Mouse (Mus musculus) forebrain, embryonic 16.5 days (tissue): ENCODE data around the gene Sipa1. TPM values are rescaled to one million over a fixed set of nuclear protein-coding genes. Genes with fewer than 3 reads are reported as not detected.

Experiments used
- ATAC-seq: fragments of 200-750 bp; cut with Nextera tagmentation; 2 replicates; pipeline ENCODE4 v1.8.0; 2017; ENCODE audit warnings: mild to moderate bottlenecking, moderate library complexity
- H3K27ac ChIP-seq: fragments of 300-500 bp; sonication (generic); 2 replicates; pipeline ENCODE4 v1.5.1; 2014; ENCODE audit warnings: low read length, control low read depth
- H3K27me3 ChIP-seq: fragments of 300-500 bp; sonication (generic); replicated peaks from 2 replicates; pipeline ENCODE4 v1.6.1; 2014; ENCODE audit warnings: low read length; ENCODE audit not compliant: control insufficient read depth, insufficient read depth
- H3K36me3 ChIP-seq: fragments of 300-500 bp; sonication (generic); 2 replicates; pipeline ENCODE4 v1.6.1; 2014; ENCODE audit not compliant: control insufficient read depth, insufficient read depth
- H3K4me1 ChIP-seq: fragments of 300-500 bp; sonication (generic); replicated peaks from 2 replicates; pipeline ENCODE4 v1.6.1; 2014; ENCODE audit warnings: low read length; ENCODE audit not compliant: control insufficient read depth, insufficient read depth
- H3K4me2 ChIP-seq: fragments of 300-500 bp; sonication (generic); 2 replicates; pipeline ENCODE4 v1.6.1; 2014; ENCODE audit warnings: mild to moderate bottlenecking, low read length, control low read depth
- H3K4me3 ChIP-seq: fragments of 300-500 bp; sonication (generic); replicated peaks from 2 replicates; pipeline ENCODE4 v1.5.1; 2014; ENCODE audit warnings: mild to moderate bottlenecking, low read length, control low read depth
- H3K9ac ChIP-seq: fragments of 300-500 bp; sonication (generic); replicated peaks from 2 replicates; pipeline ENCODE4 v1.6.1; 2014; ENCODE audit warnings: low read depth, low read length, control low read depth
- H3K9me3 ChIP-seq: fragments of 300-500 bp; sonication (generic); 2 replicates; pipeline ENCODE4 v1.6.1; 2016; ENCODE audit warnings: low read length; ENCODE audit not compliant: control insufficient read depth
- WGBS: fragments of 180-500 bp; shearing (Covaris S2); extraction: QIAGEN DNeasy Blood & Tissue Kit; methylation state at CpG from one replicate; pipeline ENCODE4 v1.1.7; 2014; 5-methylcytosine and 5-hydroxymethylcytosine counted together
- polyA plus RNA-seq: library from polyadenylated mRNA; unstranded; fragments of >200 nt; fragmentation: Nextera tagmentation; extraction: Ambion mirVana; gene quantifications from 2 replicates; pipeline ENCODE4 v1.2.1, GENCODE M21; 2015

Sipa1 gene
- polyA plus RNA-seq, 1 experiment from 2014 or later: 15.1 TPM

- 46% methylated on average over 2 of the region's 2 CpGs for whole genome bisulfite sequencing
Measured at GRCm38 (mm10) chr19:5614953-5615352, 48.6 kb downstream of the Sipa1 start.

GRCm38 (mm10) chr19:5612762-5613411 lies 50.6 kb downstream of the Sipa1 start:
- no peaks in the 10 kb centered on the region for H3K9me3 ChIP-seq
- ATAC-seq: no peak
- H3K4me1 ChIP-seq: peaks cover 20% of the 10 kb centered on the region
- H3K27ac ChIP-seq: no peak overlapping the region
- no peaks in the 10 kb centered on the region; the same call in 1 of the 2 replicates for H3K27me3 ChIP-seq
- H3K36me3 ChIP-seq: peaks cover 4% of the 10 kb centered on the region; the same call in 1 of the 2 replicates
- H3K4me2 ChIP-seq: no peak overlapping the region
- no peak overlapping the region for H3K4me3 ChIP-seq
- no peak overlapping the region for H3K9ac ChIP-seq
- 72% methylated on average over 3 of the region's 3 CpGs for WGBS

More at GRCm38 (mm10) chr19:5614953-5615352, 48.6 kb downstream of the Sipa1 start:
- no peaks in the 10 kb centered on the region for H3K9me3 ChIP-seq
- no peaks in the 10 kb centered on the region for H3K36me3 ChIP-seq
- H3K4me1 ChIP-seq: peaks cover 7% of the 10 kb centered on the region
- H3K27ac ChIP-seq: no peak overlapping the region
- H3K4me2 ChIP-seq: no peak overlapping the region
- H3K9ac ChIP-seq: no peak overlapping the region
- ATAC-seq: no peak
- H3K4me3 ChIP-seq: no peak overlapping the region
- no peaks in the 10 kb centered on the region; the same call in 1 of the 2 replicates for H3K27me3 ChIP-seq

GRCm38 (mm10) chr19:5611973-5612372 lies 51.5 kb downstream of the Sipa1 start:
- Histone ChIP-seq H3K9ac (no peak overlapping the region), H3K36me3 (peaks cover 9% of the 10 kb centered on the region), H3K4me3 (no peak overlapping the region), H3K27ac (no peak overlapping the region), H3K4me2 (no peak overlapping the region), H3K9me3 (no peaks in the 10 kb centered on the region), H3K4me1 (peaks cover 20% of the 10 kb centered on the region), H3K27me3 (no peaks in the 10 kb centered on the region; the same call in 1 of the 2 replicates)
- ATAC-seq: no peak
- WGBS: 74% methylated on average over 1 of the region's 1 CpGs

GRCm38 (mm10) chr19:5609547-5610404 lies 53.7 kb downstream of the Sipa1 start, which contains the start of gene Kat5:
Kat5 (minus strand) TSS chr19:5610237.
- under 1% methylated on average over 53 of the region's 55 CpGs for WGBS
- Histone ChIP-seq H3K4me3 (peak within 1 kb of the TSS; percentile 78), H3K4me1 (peaks cover 20% of the 10 kb centered on the region), H3K27me3 (no peaks in the 10 kb centered on the region; the same call in 1 of the 2 replicates), H3K4me2 (peak within 1 kb of the TSS; percentile 69), H3K9me3 (no peaks in the 10 kb centered on the region), H3K27ac (peak within 1 kb of the TSS; percentile 98), H3K9ac (peak within 1 kb of the TSS; percentile 94), H3K36me3 (peaks cover 26% of the 10 kb centered on the region)
- ATAC-seq: peak; percentile 95

- no peaks in the 10 kb centered on the region for H3K9me3 ChIP-seq
- peaks cover 20% of the 10 kb centered on the region for H3K4me1 ChIP-seq
- peaks cover 32% of the 10 kb centered on the region for H3K36me3 ChIP-seq
- H3K9ac ChIP-seq: peak overlapping the region; percentile 94
- no peaks in the 10 kb centered on the region; the same call in 1 of the 2 replicates for H3K27me3 ChIP-seq
- H3K4me3 ChIP-seq: peak overlapping the region; percentile 78
- WGBS: 59% methylated on average over 10 of the region's 10 CpGs
- no peak for ATAC-seq
- H3K4me2 ChIP-seq: peak overlapping the region; percentile 69
- peak overlapping the region; percentile 98 for H3K27ac ChIP-seq
Measured at GRCm38 (mm10) chr19:5609171-5609546, 54.3 kb downstream of the Sipa1 start.

- peak overlapping the region; percentile 69 for H3K4me2 ChIP-seq
- no peaks in the 10 kb centered on the region for H3K27me3 ChIP-seq
- peaks cover 23% of the 10 kb centered on the region for H3K4me1 ChIP-seq
- no peak overlapping the region for H3K9ac ChIP-seq
- H3K9me3 ChIP-seq: no peaks in the 10 kb centered on the region
- H3K27ac ChIP-seq: no peak overlapping the region
- WGBS: 95% methylated on average over 13 of the region's 13 CpGs
- peak overlapping the region; percentile 78 for H3K4me3 ChIP-seq
- peaks cover 35% of the 10 kb centered on the region for H3K36me3 ChIP-seq
- ATAC-seq: no peak
Measured at GRCm38 (mm10) chr19:5608707-5609106, 54.8 kb downstream of the Sipa1 start.

- no peak overlapping the region for H3K4me2 ChIP-seq
- H3K9me3 ChIP-seq: no peaks in the 10 kb centered on the region
- no peak overlapping the region for H3K4me3 ChIP-seq
- H3K9ac ChIP-seq: no peak overlapping the region
- peaks cover 31% of the 10 kb centered on the region for H3K4me1 ChIP-seq
- H3K36me3 ChIP-seq: peaks cover 39% of the 10 kb centered on the region
- ATAC-seq: no peak
- WGBS: 93% methylated on average over 26 of the region's 26 CpGs
- no peaks in the 10 kb centered on the region for H3K27me3 ChIP-seq
- no peak overlapping the region for H3K27ac ChIP-seq
Measured at GRCm38 (mm10) chr19:5607705-5608410, 55.6 kb downstream of the Sipa1 start.

GRCm38 (mm10) chr19:5606196-5606595 lies 57.3 kb downstream of the Sipa1 start:
- H3K9ac ChIP-seq: no peak overlapping the region
- H3K4me2 ChIP-seq: no peak overlapping the region
- H3K4me3 ChIP-seq: no peak overlapping the region
- no peaks in the 10 kb centered on the region for H3K9me3 ChIP-seq
- no peaks in the 10 kb centered on the region for H3K27me3 ChIP-seq
- peaks cover 39% of the 10 kb centered on the region for H3K36me3 ChIP-seq
- no peak overlapping the region for H3K27ac ChIP-seq
- no peak for ATAC-seq
- peaks cover 41% of the 10 kb centered on the region for H3K4me1 ChIP-seq
- 93% methylated on average over 8 of the region's 8 CpGs for WGBS

GRCm38 (mm10) chr19:5605126-5605525 lies 58.4 kb downstream of the Sipa1 start:
- ATAC-seq: no peak
- H3K4me3 ChIP-seq: no peak overlapping the region
- H3K27me3 ChIP-seq: no peaks in the 10 kb centered on the region
- H3K9ac ChIP-seq: no peak overlapping the region
- H3K27ac ChIP-seq: no peak overlapping the region
- peaks cover 34% of the 10 kb centered on the region for H3K4me1 ChIP-seq
- H3K9me3 ChIP-seq: no peaks in the 10 kb centered on the region
- peaks cover 39% of the 10 kb centered on the region for H3K36me3 ChIP-seq
- no peak overlapping the region for H3K4me2 ChIP-seq
- WGBS: 93% methylated on average over 7 of the region's 7 CpGs
